Mouse (Mus musculus) MEL (cell line): ENCODE measurements around the gene Clca4a. TPM values are rescaled to one million over a fixed set of nuclear protein-coding genes. Genes with fewer than 3 reads are reported as not detected.

Experiments
- DNase-seq: peaks from one replicate; pipeline ENCODE4 v3.0.0; 2011; ENCODE audit warnings: low read depth, low spot score
- H3K27ac ChIP-seq: 2 replicates; pipeline ENCODE4 v1.5.1; 2012; ENCODE audit warnings: low read depth, mild to moderate bottlenecking, control low read depth, low read length, moderate library complexity; ENCODE audit not compliant: control insufficient read depth
- H3K27me3 ChIP-seq, 2 experiments: fragments of 150-350 bp in 1 of 2; sonication (generic) in 1 of 2; 2 replicates each; pipeline ENCODE4 v1.6.1; 2012; ENCODE audit warnings: low read length in 2 of 2, mild to moderate bottlenecking in 2 of 2, improper control_type of control experiment in 1 of 2, moderate library complexity in 1 of 2; ENCODE audit not compliant: insufficient read depth in 2 of 2, control insufficient read depth in 1 of 2
- H3K36me3 ChIP-seq, 2 experiments: 2 replicates each; pipeline ENCODE4 v1.6.1; 2012 to 2014; ENCODE audit warnings: low read length in 2 of 2, improper control_type of control experiment in 1 of 2, inconsistent platforms in 1 of 2, mild to moderate bottlenecking in 1 of 2; ENCODE audit not compliant: insufficient read depth in 2 of 2, control insufficient read depth in 1 of 2
- H3K4me1 ChIP-seq, 2 experiments: fragments of 150-350 bp in 1 of 2; sonication (generic) in 1 of 2; 2 replicates each; pipeline ENCODE4 v1.6.1; 2012; ENCODE audit warnings: low read length in 2 of 2, improper control_type of control experiment in 1 of 2, mild to moderate bottlenecking in 1 of 2; ENCODE audit not compliant: insufficient read depth in 2 of 2, control insufficient read depth in 1 of 2
- H3K4me3 ChIP-seq, 2 experiments: fragments of 150-350 bp in 1 of 2; sonication (generic) in 1 of 2; 2 replicates each; pipeline ENCODE4 v1.5.1; 2012; ENCODE audit warnings: low read depth in 2 of 2, low read length in 2 of 2, mild to moderate bottlenecking in 2 of 2, moderate library complexity in 2 of 2, control low read depth in 1 of 2, improper control_type of control experiment in 1 of 2; ENCODE audit not compliant: control insufficient read depth in 1 of 2, insufficient read depth in 1 of 2
- H3K79me2 ChIP-seq: 2 replicates; pipeline ENCODE4 v1.6.1; 2012; ENCODE audit warnings: mild to moderate bottlenecking, low read length, moderate library complexity; ENCODE audit not compliant: control insufficient read depth, poor library complexity, insufficient read depth
- H3K9ac ChIP-seq: 2 replicates; pipeline ENCODE4 v1.6.1; 2012; ENCODE audit warnings: low read depth, mild to moderate bottlenecking, control low read depth, low read length, moderate library complexity; ENCODE audit not compliant: control insufficient read depth, poor library complexity, severe bottlenecking
- H3K9me3 ChIP-seq: fragments of 150-350 bp; sonication (generic); replicated peaks from 2 replicates; pipeline ENCODE4 v1.6.1; 2012; ENCODE audit warnings: mild to moderate bottlenecking, low read length, improper control_type of control experiment, moderate library complexity; ENCODE audit not compliant: insufficient read depth
- CHD1 ChIP-seq: IDR thresholded peaks from 2 replicates; pipeline ENCODE4 v1.6.1; 2012; ENCODE audit warnings: low read depth, mild to moderate bottlenecking, inconsistent platforms, low read length, improper control_type of control experiment
- CHD2 ChIP-seq: IDR thresholded peaks from 2 replicates; pipeline ENCODE4 v1.6.1; 2011; ENCODE audit warnings: low read length, improper control_type of control experiment
- E2F4 ChIP-seq: IDR thresholded peaks from 2 replicates; pipeline ENCODE4 v1.6.1; 2011; ENCODE audit warnings: low read depth, low read length, improper control_type of control experiment, borderline replicate concordance
- ELF1 ChIP-seq: IDR thresholded peaks from 2 replicates; pipeline ENCODE4 v1.6.1; 2014; ENCODE audit warnings: low read depth, mild to moderate bottlenecking, inconsistent platforms, low read length, improper control_type of control experiment, moderate library complexity
- EP300 ChIP-seq, 2 experiments: IDR thresholded peaks; 2 replicates each; pipeline ENCODE4 v1.6.1; 2011; ENCODE audit warnings: improper control_type of control experiment in 2 of 2, low read length in 2 of 2, low read depth in 1 of 2, mild to moderate bottlenecking in 1 of 2
- ETS1 ChIP-seq: IDR thresholded peaks from 2 replicates; pipeline ENCODE4 v1.6.1; 2012; ENCODE audit warnings: low read depth, mild to moderate bottlenecking, inconsistent platforms, low read length, improper control_type of control experiment, moderate library complexity
- HCFC1 ChIP-seq: IDR thresholded peaks from 2 replicates; pipeline ENCODE4 v1.6.1; 2012; ENCODE audit warnings: low read depth, mild to moderate bottlenecking, inconsistent platforms, low read length, improper control_type of control experiment, moderate library complexity
- JUND ChIP-seq: IDR thresholded peaks from 2 replicates; pipeline ENCODE4 v1.6.1; 2011; ENCODE audit warnings: low read depth, mild to moderate bottlenecking, improper control_type of control experiment, low read length
- MAFK ChIP-seq: IDR thresholded peaks from 2 replicates; pipeline ENCODE4 v1.6.1; 2011; ENCODE audit warnings: low read depth, mild to moderate bottlenecking, low read length, improper control_type of control experiment, borderline replicate concordance
- MAX ChIP-seq: IDR thresholded peaks from 2 replicates; pipeline ENCODE4 v1.6.1; 2011; ENCODE audit warnings: low read length, improper control_type of control experiment
- MAZ ChIP-seq: IDR thresholded peaks from 2 replicates; pipeline ENCODE4 v1.6.1; 2012; ENCODE audit warnings: low read depth, mild to moderate bottlenecking, inconsistent platforms, low read length, improper control_type of control experiment
- MEF2A ChIP-seq: IDR thresholded peaks from 2 replicates; pipeline ENCODE4 v1.6.1; 2014; ENCODE audit warnings: low read depth, mild to moderate bottlenecking, inconsistent platforms, low read length, improper control_type of control experiment; ENCODE audit not compliant: poor library complexity, insufficient replicate concordance, severe bottlenecking; ENCODE audit errors: extremely low read depth
- MXI1 ChIP-seq: IDR thresholded peaks from 2 replicates; pipeline ENCODE4 v1.6.1; 2011; ENCODE audit warnings: mild to moderate bottlenecking, low read depth, low read length, improper control_type of control experiment
- MYB ChIP-seq: IDR thresholded peaks from 2 replicates; pipeline ENCODE4 v1.6.1; 2011; ENCODE audit warnings: mild to moderate bottlenecking, low read depth, low read length, improper control_type of control experiment
- POLR2A ChIP-seq, 2 experiments: IDR thresholded peaks; 2 replicates each; pipeline ENCODE4 v1.6.1; 2011 to 2012; ENCODE audit warnings: low read length in 2 of 2, mild to moderate bottlenecking in 2 of 2, control low read depth in 1 of 2, improper control_type of control experiment in 1 of 2, low read depth in 1 of 2, moderate library complexity in 1 of 2; ENCODE audit not compliant: control insufficient read depth in 1 of 2, insufficient read depth in 1 of 2, poor library complexity in 1 of 2
- POLR2AphosphoS2 ChIP-seq: IDR thresholded peaks from 2 replicates; pipeline ENCODE4 v1.6.1; 2011; ENCODE audit warnings: low read length, improper control_type of control experiment
- RCOR1 ChIP-seq: IDR thresholded peaks from 2 replicates; pipeline ENCODE4 v1.6.1; 2012; ENCODE audit warnings: low read depth, mild to moderate bottlenecking, inconsistent platforms, low read length, improper control_type of control experiment
- SIN3A ChIP-seq: IDR thresholded peaks from 2 replicates; pipeline ENCODE4 v1.6.1; 2012; ENCODE audit warnings: low read length, improper control_type of control experiment, inconsistent platforms
- SMC3 ChIP-seq: IDR thresholded peaks from 2 replicates; pipeline ENCODE4 v1.6.1; 2011; ENCODE audit warnings: low read depth, low read length, improper control_type of control experiment
- TAL1 ChIP-seq: IDR thresholded peaks from 2 replicates; pipeline ENCODE4 v1.6.1; 2012; ENCODE audit warnings: mild to moderate bottlenecking, inconsistent platforms, low read length, moderate library complexity, mixed read lengths
- TBP ChIP-seq: IDR thresholded peaks from 2 replicates; pipeline ENCODE4 v1.8.0; 2011; ENCODE audit warnings: low read depth, low read length, improper control_type of control experiment
- UBTF ChIP-seq: IDR thresholded peaks from 2 replicates; pipeline ENCODE4 v1.6.1; 2012; ENCODE audit warnings: low read depth, mild to moderate bottlenecking, inconsistent platforms, low read length, improper control_type of control experiment, moderate library complexity, borderline replicate concordance; ENCODE audit not compliant: insufficient read depth
- USF2 ChIP-seq, 2 experiments: IDR thresholded peaks; 2 replicates each; pipeline ENCODE4 v1.6.1; 2011 to 2012; ENCODE audit warnings: improper control_type of control experiment in 2 of 2, low read length in 2 of 2, borderline replicate concordance in 1 of 2, inconsistent platforms in 1 of 2, low read depth in 1 of 2, mild to moderate bottlenecking in 1 of 2; ENCODE audit not compliant: insufficient read depth in 1 of 2
- ZC3H11A ChIP-seq: IDR thresholded peaks from 2 replicates; pipeline ENCODE4 v1.6.1; 2012; ENCODE audit warnings: low read depth, mild to moderate bottlenecking, inconsistent platforms, low read length, improper control_type of control experiment
- ZKSCAN1 ChIP-seq: IDR thresholded peaks from 2 replicates; pipeline ENCODE4 v1.6.1; 2012; ENCODE audit warnings: low read depth, mild to moderate bottlenecking, inconsistent platforms, low read length, improper control_type of control experiment, moderate library complexity
- ZNF384 ChIP-seq: IDR thresholded peaks from 2 replicates; pipeline ENCODE4 v1.6.1; 2012; ENCODE audit warnings: low read depth, mild to moderate bottlenecking, inconsistent platforms, low read length, improper control_type of control experiment
- polyA plus RNA-seq, 2 experiments: library from polyadenylated mRNA; stranded (reverse) in 1 of 2; unstranded in 1 of 2; fragments of >175 nt in 1 of 2; fragments of >200 nt in 1 of 2; gene quantifications; 2 replicates each; pipeline versions ENCODE4 v1.2.1 to v1.2.4; 2012; ENCODE audit warnings: low replicate concordance in 2 of 2, low read depth in 1 of 2; ENCODE audit not compliant: insufficient read length in 2 of 2, insufficient read depth in 1 of 2, missing spikeins in 1 of 2
- total RNA-seq: library from RNA; depleted of rRNA; stranded (reverse); fragments of 300-350 nt; gene quantifications from 2 replicates; pipeline ENCODE4 v1.2.3, GENCODE M21; 2012

The Clca4a gene
- total and polyA plus RNA-seq, 3 experiments = not detected

DNA sequence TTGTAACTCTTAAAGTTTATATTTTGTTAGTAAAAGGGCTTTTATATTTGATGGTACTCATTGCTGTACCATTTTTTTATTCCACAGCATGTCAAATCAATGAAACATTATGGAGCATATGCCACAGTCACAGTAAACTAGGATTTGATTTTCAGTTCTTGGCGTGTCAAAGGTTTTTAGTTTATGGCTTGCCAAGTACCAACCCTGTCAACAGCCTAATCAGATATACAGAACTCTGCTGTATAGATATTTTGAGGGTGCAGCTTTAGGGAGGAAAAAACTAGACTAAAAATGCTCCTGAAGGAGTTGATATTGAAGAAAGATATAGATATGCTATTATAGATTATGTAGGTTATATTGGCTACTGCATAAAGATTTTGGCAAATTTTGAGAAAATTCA, 5.1 kb downstream of the Clca4a start:
- no peak overlapping the region for H3K4me3 ChIP-seq
- H3K79me2 ChIP-seq = no peaks in the 10 kb centered on the region
- H3K27ac ChIP-seq = no peak overlapping the region
- no peaks in the 10 kb centered on the region for H3K36me3 ChIP-seq
- TF ChIP-seq TAL1 = no peak
- no peak for TF ChIP-seq MEF2A
- no peak for TF ChIP-seq ZC3H11A
- TF ChIP-seq ZKSCAN1 = no peak
- TF ChIP-seq E2F4 = no peak
- TF ChIP-seq CHD1 = no peak
- no peak for TF ChIP-seq POLR2A (IDR thresholded peaks at IDR 0.05; ENCODE audit: control insufficient read depth in 1 of 2, insufficient read depth in 1 of 2, low read depth in 1 of 2, low read length in 2 of 2, poor library complexity in 1 of 2)
- TF ChIP-seq ELF1 = no peak
- TF ChIP-seq MAX = no peak
- TF ChIP-seq HCFC1 = no peak
- no peak for TF ChIP-seq EP300 (IDR thresholded peaks at IDR 0.05; ENCODE audit: low read depth in 1 of 2, low read length in 2 of 2)
- TF ChIP-seq ETS1 = no peak
- TF ChIP-seq UBTF = no peak
- TF ChIP-seq TBP = no peak
- TF ChIP-seq CHD2 = no peak
- TF ChIP-seq JUND = no peak
- TF ChIP-seq SMC3 = no peak
- TF ChIP-seq SIN3A = no peak
- no peak for TF ChIP-seq MXI1
- H3K9me3 ChIP-seq = no peaks in the 10 kb centered on the region
- no peak for DNase-seq
- H3K4me1 ChIP-seq = no peaks in the 10 kb centered on the region
- no peaks in the 10 kb centered on the region for H3K27me3 ChIP-seq
- no peak overlapping the region for H3K9ac ChIP-seq

DNA sequence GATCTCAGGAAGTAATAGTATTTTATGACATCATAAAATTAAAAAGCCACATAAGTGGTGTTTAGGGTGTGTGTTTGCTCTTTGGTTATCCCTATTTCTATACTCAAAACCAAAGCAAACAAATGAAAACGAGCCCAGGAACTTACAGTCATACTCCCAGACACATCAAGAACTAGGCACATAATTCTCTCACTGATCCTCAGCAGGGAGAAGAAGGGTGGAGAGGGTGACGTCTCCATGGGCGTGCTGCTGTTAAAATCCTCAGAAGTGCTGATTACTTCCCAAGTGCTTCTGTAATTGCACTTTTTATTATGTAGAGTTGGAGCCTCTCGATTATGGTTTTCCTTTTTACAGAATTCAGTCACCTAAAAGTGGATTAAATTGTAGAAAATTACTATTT, 8.8 kb downstream of the Clca4a start:
- no peak overlapping the region for H3K4me3 ChIP-seq
- no peaks in the 10 kb centered on the region for H3K9me3 ChIP-seq
- H3K27me3 ChIP-seq = no peaks in the 10 kb centered on the region
- no peak for TF ChIP-seq USF2 (IDR thresholded peaks at IDR 0.05; ENCODE audit: borderline replicate concordance in 1 of 2, insufficient read depth in 1 of 2, low read depth in 1 of 2, low read length in 2 of 2)
- no peak for TF ChIP-seq MYB
- TF ChIP-seq ZNF384 = no peak
- no peak for TF ChIP-seq POLR2A (IDR thresholded peaks at IDR 0.05; ENCODE audit: control insufficient read depth in 1 of 2, insufficient read depth in 1 of 2, low read depth in 1 of 2, low read length in 2 of 2, poor library complexity in 1 of 2)
- TF ChIP-seq JUND = no peak
- no peak for TF ChIP-seq RCOR1
- TF ChIP-seq POLR2AphosphoS2 = no peak
- TF ChIP-seq MAZ = no peak
- no peak for TF ChIP-seq SIN3A
- TF ChIP-seq MAFK = no peak
- no peaks in the 10 kb centered on the region for H3K36me3 ChIP-seq
- no peak overlapping the region for H3K27ac ChIP-seq
- H3K4me1 ChIP-seq = no peaks in the 10 kb centered on the region
- DNase-seq = no peak
- no peaks in the 10 kb centered on the region for H3K79me2 ChIP-seq
- no peak overlapping the region for H3K9ac ChIP-seq
